Mouse (Mus musculus): ENCODE data around the gene Sgms1. TPM values are rescaled to one million over a fixed set of nuclear protein-coding genes. Genes with fewer than 3 reads are reported as not detected.

Gene Sgms1
- 10 to 100 TPM; 83.7 to 97.1 TPM for total RNA-seq (2023)

DNA sequence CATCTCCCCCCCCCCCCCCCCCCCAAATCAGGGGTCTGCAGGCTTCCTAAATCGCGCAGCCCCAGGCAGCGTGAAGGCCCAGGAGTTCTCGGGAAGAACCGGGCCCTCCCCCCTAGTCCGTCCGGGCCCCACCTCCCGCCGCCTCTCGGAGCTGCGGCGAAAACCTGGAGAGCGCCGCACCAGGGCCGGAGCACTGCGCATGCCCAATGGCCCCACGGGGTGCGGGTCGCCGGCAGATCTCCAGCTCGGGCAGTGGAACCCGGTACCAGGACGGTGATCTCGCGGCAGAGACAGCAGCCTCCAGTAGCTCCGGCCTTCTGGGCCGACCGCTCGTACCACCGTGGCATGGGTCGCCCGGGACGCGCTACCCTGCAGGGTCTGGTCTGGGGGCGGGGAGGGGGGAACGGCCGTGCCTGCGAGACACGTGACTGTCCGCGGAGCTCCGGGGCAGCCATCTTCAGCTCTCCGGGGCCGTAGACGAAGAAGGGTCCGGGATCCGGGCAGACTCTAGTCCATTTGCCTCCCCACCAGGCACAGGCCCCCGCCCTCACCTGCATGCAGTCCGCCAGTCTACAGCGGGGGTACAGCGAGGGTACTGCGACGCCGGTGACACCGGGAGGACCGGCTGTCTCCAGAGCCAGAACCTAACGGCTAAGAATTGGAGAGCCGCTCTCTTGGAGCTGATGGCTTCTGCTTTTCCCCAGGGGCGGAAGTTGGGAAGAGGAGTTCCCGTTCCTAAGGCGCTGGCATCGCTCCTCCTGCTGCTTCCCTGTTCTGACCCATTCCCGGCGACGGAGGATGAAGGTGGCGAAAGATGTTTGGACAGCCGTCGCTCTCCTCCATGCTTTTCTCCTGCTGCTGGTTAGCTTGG is at the start of gene Sgms1:
Gene Sgms1, minus strand, starts transcription at position 714 of the 871 bp plus-strand sequence.

DNA sequence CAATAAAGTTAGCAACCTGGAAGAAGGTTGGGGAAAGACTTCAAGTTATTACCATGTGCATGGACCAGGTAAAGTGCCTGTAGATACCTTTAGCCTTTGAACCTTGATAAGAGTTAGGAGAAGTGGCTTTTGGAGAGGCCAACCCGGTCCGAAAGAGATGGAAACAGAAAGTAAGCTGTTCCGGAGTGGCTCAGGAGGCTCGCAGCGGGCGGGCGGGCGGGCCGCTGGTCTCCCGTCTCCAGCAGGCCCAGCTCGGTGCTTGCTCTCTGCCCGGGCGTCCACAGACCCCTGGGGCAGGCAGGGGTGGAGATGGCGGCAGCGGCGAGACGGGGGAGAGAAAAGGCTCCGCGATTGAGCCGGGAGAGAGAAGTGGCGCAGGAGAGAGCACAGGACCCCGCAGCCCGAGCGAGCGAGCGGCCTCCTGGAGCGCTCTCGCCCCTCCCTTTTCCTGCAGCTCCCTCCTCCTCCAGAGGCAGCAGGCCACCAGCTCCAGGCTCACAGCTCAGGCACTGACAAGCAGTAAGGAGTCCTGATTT is 281.7 kb downstream of the Sgms1 start, which contains the start of gene Asah2:
Gene Asah2, minus strand, starts transcription at position 441 of the 536 bp plus-strand sequence.

Other genes with a start within 250 kb of the Sgms1 start
- 10 to 100 TPM; 23.2 to 27.2 TPM for gene Rpl9-ps6, start 76.9 kb upstream of the Sgms1 start, total RNA-seq (2023)
- gene Minpp1, start 96.1 kb upstream of the Sgms1 start, total RNA-seq (2023), result 10 to 100 TPM; 32.2 to 46.2 TPM
- gene Papss2, start 206.1 kb upstream of the Sgms1 start, total RNA-seq (2023), result 10 to 100 TPM; 17.2 to 18.5 TPM

Measured in neutrophil, adult 83 days (primary cell).